Mouse (Mus musculus) testis, adult 2 months (tissue): ENCODE measurements around the gene Olr1. TPM values are rescaled to one million over a fixed set of nuclear protein-coding genes. Genes with fewer than 3 reads are reported as not detected.

ENCODE experiments used
- H3K27ac ChIP-seq: fragments of 200-500 bp; 2 replicates; pipeline ENCODE4 v1.5.1; 2012; ENCODE audit warnings: low read depth, low read length; ENCODE audit not compliant: control insufficient read depth, insufficient read depth
- H3K27me3 ChIP-seq: fragments of 200-500 bp; 2 replicates; pipeline ENCODE4 v1.6.1; 2012; ENCODE audit warnings: mild to moderate bottlenecking, low read length, moderate library complexity; ENCODE audit not compliant: control insufficient read depth, insufficient read depth
- H3K36me3 ChIP-seq: fragments of 200-500 bp; 2 replicates; pipeline ENCODE4 v1.6.1; 2012; ENCODE audit warnings: mild to moderate bottlenecking, low read length; ENCODE audit not compliant: control insufficient read depth, insufficient read depth
- H3K4me1 ChIP-seq: fragments of 200-500 bp; 2 replicates; pipeline ENCODE4 v1.6.1; 2012; ENCODE audit warnings: low read length; ENCODE audit not compliant: control insufficient read depth, insufficient read depth
- H3K4me3 ChIP-seq: fragments of 200-500 bp; 2 replicates; pipeline ENCODE4 v1.5.1; 2012; ENCODE audit warnings: low read depth, mild to moderate bottlenecking, low read length, moderate library complexity, mixed read lengths; ENCODE audit not compliant: control insufficient read depth
- CTCF ChIP-seq: fragments of 200-500 bp; IDR thresholded peaks from 2 replicates; pipeline ENCODE4 v1.5.1; 2012; ENCODE audit warnings: low read depth, mild to moderate bottlenecking, inconsistent platforms, low read length, moderate library complexity; ENCODE audit not compliant: control insufficient read depth, insufficient read depth, insufficient replicate concordance
- POLR2A ChIP-seq: fragments of 200-500 bp; IDR thresholded peaks from 2 replicates; pipeline ENCODE4 v1.6.1; 2012; ENCODE audit warnings: low read depth, mild to moderate bottlenecking, inconsistent platforms, low read length, moderate library complexity; ENCODE audit not compliant: control insufficient read depth
- polyA plus RNA-seq: library from polyadenylated mRNA; depleted of rRNA; stranded (reverse); fragments of >200 nt; gene quantifications from 2 replicates; pipeline ENCODE4 v1.2.3, GENCODE M21; 2012; rRNA removed

Olr1 gene
- polyA plus RNA-seq, 1 experiment, result 0.12 TPM

DNA sequence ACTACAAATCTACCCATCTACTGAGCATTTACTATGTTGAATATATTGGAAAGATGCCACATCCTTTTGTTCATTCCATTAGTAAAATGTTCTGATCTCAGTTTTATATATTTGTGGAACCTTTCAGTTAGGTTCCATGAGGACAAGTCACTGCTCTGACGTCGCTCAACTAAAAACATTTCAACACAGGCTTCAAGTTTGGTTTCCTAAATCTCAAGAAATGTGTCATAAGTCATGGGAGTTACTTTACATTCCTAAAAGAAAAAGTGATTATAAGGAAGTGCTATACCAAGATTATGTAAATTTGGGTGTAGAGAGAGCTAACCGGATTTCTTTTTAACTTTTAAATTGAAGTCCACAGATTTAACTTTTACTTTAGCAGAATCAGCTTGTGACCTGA is 70.9 kb downstream of the Olr1 start:
- Histone ChIP-seq H3K4me3 (no peak overlapping the region), H3K27ac (no peak overlapping the region), H3K27me3 (no peaks in the 10 kb centered on the region), H3K36me3 (no peaks in the 10 kb centered on the region), H3K4me1 (no peaks in the 10 kb centered on the region)
- TF ChIP-seq CTCF, result no peak
- no peak for TF ChIP-seq POLR2A

Other genes starting within 250 kb of the Olr1 start
- gene Cd69, start 231.7 kb downstream of the Olr1 start, polyA plus RNA-seq, result 0.07 TPM in 1 of 2 replicates, not detected in the other
- 661 and 905 TPM in 2 replicates for gene 4922502D21Rik, start 175.4 kb downstream of the Olr1 start, polyA plus RNA-seq
- gene Clec12a, start 164.5 kb downstream of the Olr1 start, polyA plus RNA-seq, result 0.21 and 0.28 TPM in 2 replicates
- 3.6 and 7.1 TPM in 2 replicates for gene Clec12b, start 121.3 kb downstream of the Olr1 start, polyA plus RNA-seq
- 0.04 TPM in 1 of 2 replicates, not detected in the other for gene Clec1b, start 109.9 kb downstream of the Olr1 start, polyA plus RNA-seq
- 0.06 TPM in 1 of 2 replicates, not detected in the other for gene Clec9a, start 98.3 kb downstream of the Olr1 start, polyA plus RNA-seq
- gene Clec1a, start 55.2 kb downstream of the Olr1 start, polyA plus RNA-seq, result 0.02 TPM in 1 of 2 replicates, not detected in the other
- gene Tmem52b, start 5.4 kb upstream of the Olr1 start, polyA plus RNA-seq, result not detected in 2 replicates
- 279 and 296 TPM in 2 replicates for gene Gabarapl1, start 26.0 kb upstream of the Olr1 start, polyA plus RNA-seq
- gene Klre1, start 70.7 kb upstream of the Olr1 start, polyA plus RNA-seq, result 0.14 TPM in 2 replicates
- not detected in 2 replicates for gene Klrd1, start 84.6 kb upstream of the Olr1 start, polyA plus RNA-seq
- not detected in 2 replicates for gene Klrk1, start 116.7 kb upstream of the Olr1 start, polyA plus RNA-seq
- not detected in 2 replicates for gene Klrc3, start 136.2 kb upstream of the Olr1 start, polyA plus RNA-seq
- gene Klrc2, start 153.5 kb upstream of the Olr1 start, polyA plus RNA-seq, result not detected in 2 replicates
- not detected in 2 replicates for gene Klrc1, start 171.8 kb upstream of the Olr1 start, polyA plus RNA-seq
- not detected in 2 replicates for gene Klri1, start 210.0 kb upstream of the Olr1 start, polyA plus RNA-seq
- not detected in 2 replicates for gene Klri2, start 233.3 kb upstream of the Olr1 start, polyA plus RNA-seq